Mouse (Mus musculus): ENCODE data around the gene Stfa2.
"Not testable (repeated sequence)": the region's sequence is repeated elsewhere in the genome, so short reads cannot be mapped to it uniquely, and the experiment has no call there.

Gene Stfa2

GRCm38 (mm10) chr16:36408357-36408756 is at the start of gene Stfa2:
TSS of gene Stfa2 (minus strand) at chr16:36408457.
- DNase-seq (ENCODE audit: low read depth, low spot score), result no peak

DNA sequence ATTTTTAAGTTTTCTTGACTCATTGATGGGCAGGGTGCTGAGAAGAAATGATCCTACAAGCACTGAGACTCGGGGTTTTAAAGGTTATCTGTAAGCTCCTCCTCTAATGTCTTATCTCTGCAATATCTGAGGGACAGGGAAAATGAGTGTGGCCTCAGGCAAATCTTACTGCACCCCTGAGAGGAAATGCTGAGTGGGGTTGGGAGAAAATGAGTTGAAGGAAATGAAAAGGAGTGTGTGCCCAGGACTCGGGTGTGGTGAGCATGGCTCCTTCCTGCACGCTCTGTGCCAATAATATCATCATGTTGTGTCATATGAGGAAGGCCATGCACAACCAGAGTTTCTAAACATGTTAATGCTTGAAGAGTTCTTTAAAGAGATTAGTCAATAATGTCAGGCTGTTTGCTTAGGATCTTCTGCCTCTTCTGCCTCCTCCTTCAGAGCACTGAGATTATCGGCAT is 47.1 kb upstream of the Stfa2 start, which contains the start of gene Stfa3:
Stfa3 (minus strand) TSS at position 51 of the 461 bp plus-strand sequence.
- no peak for DNase-seq (ENCODE audit: low read depth, low spot score)

DNA sequence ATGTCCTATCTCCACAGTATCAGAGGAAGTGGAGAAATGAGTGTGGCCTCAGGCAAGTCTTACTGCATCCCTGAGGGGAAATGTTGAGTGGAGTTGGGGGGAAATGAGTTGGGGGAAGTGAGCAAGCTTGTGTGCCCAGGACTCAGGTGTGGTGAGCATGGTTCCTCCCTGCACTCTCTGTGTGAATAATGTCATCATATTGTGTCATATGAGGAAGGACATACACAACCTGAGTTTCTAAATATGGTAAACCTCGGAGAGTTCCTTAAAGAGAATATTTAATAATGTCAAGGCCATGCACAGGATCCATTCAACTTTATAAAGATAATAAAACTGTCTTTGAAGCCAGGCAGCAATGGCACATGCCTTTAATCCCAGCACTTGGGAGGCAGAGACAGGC is 12.7 kb upstream of the Stfa2 start:
- DNase-seq (ENCODE audit: low read depth, low spot score), result not testable (repeated sequence)

DNA sequence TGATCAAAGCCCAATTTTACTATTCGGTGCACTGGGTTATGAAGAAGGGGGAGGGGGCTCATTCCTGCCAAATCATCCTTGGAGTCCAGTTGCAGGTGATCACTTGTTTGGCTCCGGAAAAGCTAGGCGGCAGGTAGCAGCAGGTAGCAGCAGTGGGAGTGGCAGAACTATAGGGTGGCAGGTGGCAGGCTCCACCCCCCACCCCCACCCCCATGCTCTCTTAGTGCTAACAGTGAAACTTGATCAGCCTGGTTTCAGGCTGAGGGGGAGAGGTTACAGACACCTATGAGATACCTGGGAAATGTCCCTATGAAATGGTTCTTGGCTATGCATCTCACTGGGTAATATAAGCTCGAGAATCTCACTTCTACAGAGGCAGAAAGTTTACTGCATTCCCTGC is 19.2 kb downstream of the Stfa2 start:
- DNase-seq (ENCODE audit: low read depth, low spot score), result no peak

GRCm38 (mm10) chr16:36367648-36368047 is 40.6 kb downstream of the Stfa2 start, which contains the start of gene BC100530:
TSS of gene BC100530 (minus strand) at chr16:36367748.
- not testable (repeated sequence) for DNase-seq (ENCODE audit: low read depth, low spot score)
